Mouse (Mus musculus) midbrain, embryonic 13.5 days (tissue): Measurements from ENCODE around the gene Hist2h3c1. TPM values are rescaled to one million over a fixed set of nuclear protein-coding genes. Genes with fewer than 3 reads are reported as not detected.
"Not testable (repeated sequence)": the region's sequence is repeated elsewhere in the genome, so short reads cannot be mapped to it uniquely, and the experiment has no call there.

Experiments used
- ATAC-seq: fragments of 200-750 bp; cut with Nextera tagmentation; 2 replicates; pipeline ENCODE4 v1.8.0; 2017; ENCODE audit warnings: mild to moderate bottlenecking, moderate TSS enrichment, moderate library complexity
- H3K27ac ChIP-seq: fragments of 300-500 bp; sonication (generic); 2 replicates; pipeline ENCODE4 v1.5.1; 2015; ENCODE audit warnings: inconsistent platforms, mild to moderate bottlenecking, moderate library complexity
- H3K27me3 ChIP-seq: fragments of 300-500 bp; sonication (generic); 2 replicates; pipeline ENCODE4 v1.6.1; 2015; ENCODE audit warnings: mild to moderate bottlenecking, inconsistent platforms
- H3K36me3 ChIP-seq: fragments of 300-500 bp; sonication (generic); 2 replicates; pipeline ENCODE4 v1.6.1; 2015; ENCODE audit warnings: mild to moderate bottlenecking, inconsistent platforms
- H3K4me1 ChIP-seq: fragments of 300-500 bp; sonication (generic); replicated peaks from 2 replicates; pipeline ENCODE4 v1.6.1; 2015; ENCODE audit warnings: inconsistent platforms
- H3K4me2 ChIP-seq: fragments of 300-500 bp; sonication (generic); replicated peaks from 2 replicates; pipeline ENCODE4 v1.6.1; 2015; ENCODE audit warnings: moderate library complexity, mild to moderate bottlenecking, inconsistent platforms
- H3K4me3 ChIP-seq: fragments of 300-500 bp; sonication (generic); replicated peaks from 2 replicates; pipeline ENCODE4 v1.5.1; 2015; ENCODE audit warnings: mild to moderate bottlenecking, inconsistent platforms
- H3K9ac ChIP-seq: fragments of 300-500 bp; sonication (generic); replicated peaks from 2 replicates; pipeline ENCODE4 v1.6.1; 2015; ENCODE audit warnings: mild to moderate bottlenecking, inconsistent platforms
- H3K9me3 ChIP-seq: fragments of 300-500 bp; sonication (generic); 2 replicates; pipeline ENCODE4 v1.6.1; 2016; ENCODE audit warnings: mild to moderate bottlenecking, inconsistent platforms
- WGBS: fragments of 180-500 bp; shearing (Covaris S2); methylation state at CpG from one replicate; pipeline ENCODE4 v1.1.7; 2015; 5-methylcytosine and 5-hydroxymethylcytosine counted together
- microRNA-seq: library from miRNA; unstranded; fragments of <30 nt; microRNA quantifications from one replicate; pipeline ENCODE4, GENCODE M21; 2016
- polyA plus RNA-seq: library from polyadenylated mRNA; unstranded; fragments of >200 nt; fragmentation: Nextera tagmentation; extraction: Ambion mirVana; gene quantifications from 2 replicates; pipeline ENCODE4 v1.2.1, GENCODE M21; 2015

Hist2h3c1 gene
- polyA plus RNA-seq, 1 experiment from 2014 or later, result 0.34 TPM

GRCm38 (mm10) chr3:96277800-96278624, 31.5 kb downstream of the Hist2h3c1 start:
- Histone ChIP-seq H3K9me3 (no peaks in the 10 kb centered on the region), H3K36me3 (no peaks in the 10 kb centered on the region), H3K4me1 (peaks cover 9% of the 10 kb centered on the region), H3K4me2 (peak overlapping the region; percentile 66), H3K9ac (peak overlapping the region; percentile 69), H3K27ac (peak overlapping the region; percentile 82), H3K4me3 (peak overlapping the region; percentile 44), H3K27me3 (peaks cover 29% of the 10 kb centered on the region)
- peak; percentile 99 for ATAC-seq
- under 1% methylated on average over 49 of the region's 49 CpGs for WGBS

- Histone ChIP-seq H3K4me3 (no peak overlapping the region), H3K4me1 (peaks cover 9% of the 10 kb centered on the region), H3K27me3 (peaks cover 54% of the 10 kb centered on the region), H3K9me3 (no peaks in the 10 kb centered on the region), H3K9ac (peak overlapping the region; percentile 4; the same call in 1 of the 2 replicates), H3K4me2 (no peak overlapping the region), H3K36me3 (no peaks in the 10 kb centered on the region), H3K27ac (no peak overlapping the region)
- no peak for ATAC-seq
- 56% methylated on average over 6 of the region's 6 CpGs for WGBS
Measured at GRCm38 (mm10) chr3:96280660-96281059, 34.2 kb downstream of the Hist2h3c1 start.

GRCm38 (mm10) chr3:96284457-96284856, 38.0 kb downstream of the Hist2h3c1 start:
- 27% methylated on average over 4 of the region's 4 CpGs for WGBS
- Histone ChIP-seq H3K27ac (no peak overlapping the region), H3K4me2 (no peak overlapping the region), H3K36me3 (no peaks in the 10 kb centered on the region), H3K4me1 (no peaks in the 10 kb centered on the region), H3K9me3 (no peaks in the 10 kb centered on the region), H3K9ac (no peak overlapping the region), H3K4me3 (no peak overlapping the region), H3K27me3 (peaks cover 51% of the 10 kb centered on the region)
- ATAC-seq, result no peak

- not testable (repeated sequence) for H3K4me2 ChIP-seq, H3K4me1 ChIP-seq, H3K27ac ChIP-seq, ATAC-seq, H3K9ac ChIP-seq, H3K4me3 ChIP-seq, H3K36me3 ChIP-seq, H3K9me3 ChIP-seq
- WGBS, result 91% methylated on average over 11 of the region's 11 CpGs
- H3K27me3 ChIP-seq, result peaks cover 35% of the 10 kb centered on the region
Measured at GRCm38 (mm10) chr3:96287334-96287733, 40.8 kb downstream of the Hist2h3c1 start.

GRCm38 (mm10) chr3:96289201-96289600, 42.7 kb downstream of the Hist2h3c1 start:
- no peaks in the 10 kb centered on the region for H3K9me3 ChIP-seq

GRCm38 (mm10) chr3:96290727-96291126, 44.2 kb downstream of the Hist2h3c1 start:
- not testable (repeated sequence) for H3K36me3 ChIP-seq, H3K27me3 ChIP-seq, H3K4me1 ChIP-seq, ATAC-seq, H3K4me3 ChIP-seq, H3K4me2 ChIP-seq, H3K27ac ChIP-seq, H3K9ac ChIP-seq, H3K9me3 ChIP-seq
- WGBS, result 90% methylated on average over 3 of the region's 3 CpGs

More at GRCm38 (mm10) chr3:96289201-96289600, 42.7 kb downstream of the Hist2h3c1 start:
- Histone ChIP-seq H3K27me3 (peaks cover 17% of the 10 kb centered on the region), H3K36me3 (no peaks in the 10 kb centered on the region), H3K27ac (no peak overlapping the region), H3K4me2 (no peak overlapping the region), H3K4me3 (no peak overlapping the region), H3K4me1 (no peaks in the 10 kb centered on the region), H3K9ac (no peak overlapping the region)
- 70% methylated on average over 3 of the region's 3 CpGs for WGBS
- ATAC-seq, result no peak

GRCm38 (mm10) chr3:96292641-96293040, 46.2 kb downstream of the Hist2h3c1 start:
- Histone ChIP-seq H3K27ac (no peak overlapping the region), H3K4me1 (no peaks in the 10 kb centered on the region), H3K27me3 (no peaks in the 10 kb centered on the region), H3K4me3 (no peak overlapping the region), H3K36me3 (no peaks in the 10 kb centered on the region), H3K9ac (no peak overlapping the region), H3K4me2 (no peak overlapping the region), H3K9me3 (no peaks in the 10 kb centered on the region)
- WGBS, result 72% methylated on average over 6 of the region's 6 CpGs
- ATAC-seq, result no peak

- no peaks in the 10 kb centered on the region for H3K9me3 ChIP-seq
- ATAC-seq, result no peak
- no peaks in the 10 kb centered on the region for H3K36me3 ChIP-seq
- H3K4me3 ChIP-seq, result no peak overlapping the region
- H3K27ac ChIP-seq, result no peak overlapping the region
- no peak overlapping the region for H3K9ac ChIP-seq
- 50% methylated on average over 5 of the region's 5 CpGs for WGBS
- H3K27me3 ChIP-seq, result no peaks in the 10 kb centered on the region
- H3K4me2 ChIP-seq, result no peak overlapping the region
- H3K4me1 ChIP-seq, result no peaks in the 10 kb centered on the region
Measured at GRCm38 (mm10) chr3:96293368-96293767, 46.9 kb downstream of the Hist2h3c1 start.

GRCm38 (mm10) chr3:96293787-96294186, 47.3 kb downstream of the Hist2h3c1 start, which contains the start of gene Fcgr1:
Gene Fcgr1, minus strand, starts transcription at chr3:96293969.
- 89% methylated on average over 4 of the region's 4 CpGs for WGBS
- Histone ChIP-seq H3K27me3 (no peaks in the 10 kb centered on the region), H3K36me3 (no peaks in the 10 kb centered on the region), H3K4me3 (no peak within 1 kb of the TSS), H3K4me1 (no peaks in the 10 kb centered on the region), H3K9me3 (no peaks in the 10 kb centered on the region), H3K4me2 (no peak within 1 kb of the TSS), H3K9ac (no peak within 1 kb of the TSS), H3K27ac (no peak within 1 kb of the TSS)
- ATAC-seq, result no peak

Small RNA genes lying within 50 kb of the gene (microRNA-seq; reads per million reads assigned to microRNA genes)
- gene Gm44492 (not detected), gene Gm47311 (not detected), gene Gm47313 (not detected)

Other genes with a start within 250 kb of the Hist2h3c1 start
- 63.7 and 67.4 TPM in 2 replicates for gene Vps45, start 188.2 kb upstream of the Hist2h3c1 start, polyA plus RNA-seq
- gene Otud7b, start 142.2 kb upstream of the Hist2h3c1 start, polyA plus RNA-seq, result 10.2 and 11.4 TPM in 2 replicates
- gene Mtmr11, start 84.7 kb upstream of the Hist2h3c1 start, polyA plus RNA-seq, result 9.1 and 12.2 TPM in 2 replicates
- 152 and 154 TPM in 2 replicates for gene Sf3b4, start 74.4 kb upstream of the Hist2h3c1 start, polyA plus RNA-seq
- 68.3 and 72.0 TPM in 2 replicates for gene Sv2a, start 65.5 kb upstream of the Hist2h3c1 start, polyA plus RNA-seq
- gene Bola1, start 27.0 kb upstream of the Hist2h3c1 start, polyA plus RNA-seq, result 67.7 and 70.4 TPM in 2 replicates
- gene Hist2h2ab, start 26.8 kb upstream of the Hist2h3c1 start, polyA plus RNA-seq, result 0.71 TPM in 1 of 2 replicates, not detected in the other
- gene Hist2h2ac, start 25.8 kb upstream of the Hist2h3c1 start, polyA plus RNA-seq, result 4.4 and 5.4 TPM in 2 replicates
- 5.9 and 6.5 TPM in 2 replicates for gene Hist2h2be, start 25.6 kb upstream of the Hist2h3c1 start, polyA plus RNA-seq
- gene Hist2h3c2, start 7.6 kb upstream of the Hist2h3c1 start, polyA plus RNA-seq, result 6.9 and 7.8 TPM in 2 replicates
- 75.5 and 102 TPM in 2 replicates for gene Hist2h2aa2, start 6.4 kb upstream of the Hist2h3c1 start, polyA plus RNA-seq
- gene Hist2h2aa1, start 1.2 kb upstream of the Hist2h3c1 start, polyA plus RNA-seq, result 23.2 and 42.5 TPM in 2 replicates
- gene Hist2h4, start 16.6 kb downstream of the Hist2h3c1 start, polyA plus RNA-seq, result 11.1 and 13.2 TPM in 2 replicates
- gene Hist2h3b, start 22.0 kb downstream of the Hist2h3c1 start, polyA plus RNA-seq, result 47.8 and 48.8 TPM in 2 replicates
- 9.1 TPM in 2 replicates for gene Hist2h2bb, start 23.1 kb downstream of the Hist2h3c1 start, polyA plus RNA-seq
- gene Fcgr1, start 47.3 kb downstream of the Hist2h3c1 start, polyA plus RNA-seq, result 1.2 and 1.9 TPM in 2 replicates
- gene BC107364, start 205.6 kb downstream of the Hist2h3c1 start, polyA plus RNA-seq, result not detected in 2 replicates